9 mouse cellular contexts compared by ENCODE assay signal in the genomic region with DNA sequence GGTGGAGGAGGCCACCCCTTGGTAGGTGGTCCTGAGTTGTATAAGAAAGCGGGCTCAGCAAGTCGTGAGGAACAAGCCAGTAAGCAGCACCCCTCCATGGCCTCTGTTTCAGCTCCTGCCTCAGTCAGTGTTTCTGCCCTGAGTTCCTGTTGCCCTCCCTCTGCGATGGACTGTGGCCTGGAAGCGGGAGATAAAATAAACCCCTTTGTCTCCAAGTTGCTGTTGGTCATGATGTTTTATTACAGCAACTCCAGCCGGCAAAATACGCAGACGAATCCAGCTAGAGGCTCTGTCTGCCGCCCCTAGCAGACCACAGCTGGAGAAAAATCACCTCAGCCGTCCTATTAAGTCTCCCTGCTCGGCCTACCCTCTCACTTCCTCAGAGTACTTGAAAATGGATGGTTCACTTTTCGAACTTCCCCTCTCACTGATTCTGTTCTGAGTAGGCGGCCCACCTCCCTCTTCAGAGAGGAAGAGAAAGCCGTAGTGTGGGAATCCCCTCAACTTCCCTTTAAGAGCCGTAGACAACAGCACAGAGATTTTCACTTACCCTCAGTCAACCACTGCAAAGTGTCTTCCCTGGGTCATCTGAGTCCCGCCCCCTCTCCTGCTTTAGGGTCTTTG. TPM values are rescaled to one million over a fixed set of nuclear protein-coding genes. Genes with fewer than 3 reads are reported as not detected.
DNase-seq lines count a peak whose midpoint lies in the region; ATAC-seq and TF ChIP-seq lines count a peak whose summit lies in the region.
"Had no signal": no experiment of that assay in that cellular context is flagged by ENCODE, and none has a peak within 500 bp of the region (broad histone marks: within the 10 kb centered on the region; RNA-seq: fewer than 3 reads in every experiment).

No protein-coding gene starts in this region.

- 65% methylated on average over 15 of the region's 15 CpGs for WGBS in liver, adult 2 months
- 15% methylated on average over 15 of the region's 15 CpGs for WGBS in spleen, adult 2 months
- WGBS in forebrain, embryonic 12.5 days = 80% methylated on average over 15 of the region's 15 CpGs

- H3K4me1 ChIP-seq in bone marrow macrophage, adult 2 months (ENCODE audit: control insufficient read depth, insufficient read depth, low read length) = peaks cover 17% of the 10 kb centered on the region
- no peaks in the 10 kb centered on the region for H3K4me1 ChIP-seq in liver, adult 2 months (ENCODE audit: control insufficient read depth, insufficient read depth, low read length)
- peaks cover 25% of the 10 kb centered on the region for H3K4me1 ChIP-seq in spleen, adult 2 months (ENCODE audit: control insufficient read depth, insufficient read depth, insufficient read length)
- H3K4me1 ChIP-seq in forebrain, embryonic 12.5 days = no peaks in the 10 kb centered on the region

- intact Hi-C loops in gastrocnemius, postnatal 14 days (cut with DNase I; ENCODE audit: low total_unique reads) = no loop called here

- no peak for TF ChIP-seq POLR2A in bone marrow macrophage, adult 2 months (IDR thresholded peaks at IDR 0.05; ENCODE audit: borderline replicate concordance, low read depth, low read length)
- TF ChIP-seq POLR2A in liver, adult 2 months (IDR thresholded peaks at IDR 0.05; ENCODE audit: extremely low read depth, insufficient read depth, low read length) = no peak
- TF ChIP-seq POLR2A in spleen, adult 2 months (IDR thresholded peaks at IDR 0.05; ENCODE audit: low read depth, low read length) = peak; percentile 21; the same call in 1 of the 2 replicates

- no peaks in the 10 kb centered on the region for H3K27me3 ChIP-seq in liver, adult 2 months (ENCODE audit: control insufficient read depth, insufficient read depth, low read length)
- no peaks in the 10 kb centered on the region for H3K27me3 ChIP-seq in spleen, adult 2 months (ENCODE audit: control insufficient read depth, insufficient read depth, low read length)
- no peaks in the 10 kb centered on the region for H3K27me3 ChIP-seq in forebrain, embryonic 12.5 days

- H3K79me2 ChIP-seq in liver, adult 2 months (ENCODE audit: control insufficient read depth, insufficient read depth, low read length) = no peaks in the 10 kb centered on the region

- H3K9me3 ChIP-seq in forebrain, embryonic 12.5 days = 0 out of 2 replicates have a peak, but pooled peaks cover 3% of the 10 kb centered on the region

- H3K36me3 ChIP-seq in liver, adult 2 months (ENCODE audit: control insufficient read depth, insufficient read depth, low read length) = no peaks in the 10 kb centered on the region
- H3K36me3 ChIP-seq in spleen, adult 2 months (ENCODE audit: control insufficient read depth, insufficient read depth, low read length) = no peaks in the 10 kb centered on the region
- H3K36me3 ChIP-seq in forebrain, embryonic 12.5 days (replicated peaks) = no peaks in the 10 kb centered on the region

- no peak for TF ChIP-seq CTCF in bone marrow macrophage, adult 2 months (IDR thresholded peaks at IDR 0.05; ENCODE audit: low read depth, low read length)
- no peak for TF ChIP-seq CTCF in liver, adult 2 months (IDR thresholded peaks at IDR 0.05; ENCODE audit: low read depth, low read length)
- TF ChIP-seq CTCF in spleen, adult 2 months (IDR thresholded peaks at IDR 0.05; ENCODE audit: extremely low read depth, insufficient read depth, insufficient read length, insufficient replicate concordance) = no peak

- no peak overlapping the region for H3K9ac ChIP-seq in liver, adult 2 months (ENCODE audit: low read depth, low read length)
- H3K9ac ChIP-seq in forebrain, embryonic 12.5 days = no peak overlapping the region

- ATAC-seq in forebrain, embryonic 12.5 days (ENCODE audit: low FRiP score) = no peak

- H3K27ac ChIP-seq in bone marrow macrophage, adult 2 months (ENCODE audit: insufficient read depth, low read depth, low read length) = peak overlapping the region; percentile 83
- H3K27ac ChIP-seq in liver, adult 2 months (replicated peaks; ENCODE audit: insufficient read depth, low read depth, low read length) = peak overlapping the region; percentile 28
- H3K27ac ChIP-seq in spleen, adult 2 months (ENCODE audit: insufficient read depth, low read length) = peak overlapping the region; percentile 93
- H3K27ac ChIP-seq in forebrain, embryonic 12.5 days = no peak overlapping the region

- peak; percentile 62 for DNase-seq in layer of hippocampus, adult 9-11 months
- no peak for DNase-seq in layer of hippocampus, adult 18-20 months (ENCODE audit: low spot score in 2 of 2)
- peak; percentile 56 for DNase-seq in liver, adult 2 months (ENCODE audit: extremely low read depth, low read depth, low spot score)
- peak; percentile 75 to 87 for DNase-seq in spleen, adult 2 months (ENCODE audit: low read depth in 1 of 2, low spot score in 2 of 2)
- no peak for DNase-seq in urinary bladder, postnatal 10 days (ENCODE audit: low spot score)
- no peak for DNase-seq in gastrocnemius, postnatal 14 days

- H3K4me3 ChIP-seq in bone marrow macrophage, adult 2 months (ENCODE audit: insufficient read depth, low read length) = no peak overlapping the region
- no peak overlapping the region for H3K4me3 ChIP-seq in liver, adult 2 months (ENCODE audit: insufficient read depth, low read depth, low read length)
- H3K4me3 ChIP-seq in spleen, adult 2 months (ENCODE audit: extremely low read depth, insufficient read depth, insufficient read length) = no peak overlapping the region
- no peak overlapping the region for H3K4me3 ChIP-seq in forebrain, embryonic 12.5 days (replicated peaks)
- H3K4me3 ChIP-seq: myocyte had no signal

- H3K4me2 ChIP-seq in forebrain, embryonic 12.5 days = no peak overlapping the region

RNA-seq across cellular contexts. Expression of gene Plbd1, which starts 28.2 kb away (rescaled TPM):
- under 1 TPM in 1 of 2 experiments, not detected in 1; 0.30 TPM for total RNA-seq in layer of hippocampus, adult 18-20 months (2021)
- polyA plus RNA-seq in bone marrow macrophage, adult 2 months (2012; ENCODE audit: insufficient read depth, insufficient read length, missing spikeins) = 28.1 and 31.0 TPM in 2 replicates
- total RNA-seq in liver, adult 2 months (2014; rRNA removed) = 30.5 and 53.5 TPM in 2 replicates
- polyA plus RNA-seq in liver, adult 2 months (2012; rRNA removed) = 27.5 and 31.4 TPM in 2 replicates
- polyA plus RNA-seq in spleen, adult 2 months (2012; rRNA removed) = 64.4 and 64.6 TPM in 2 replicates
- total RNA-seq in gastrocnemius, postnatal 14 days (2021) = 10 to 100 TPM; 12.2 to 14.9 TPM
- 0.41 and 1.0 TPM in 2 replicates for polyA plus RNA-seq in forebrain, embryonic 12.5 days (2016; fragmentation: Nextera tagmentation; extraction: Ambion mirVana)

Comparison
In these comparisons a context has a peak if more than half of its experiments do, and no peak if none do; other contexts are left out.
1. DNase-seq: peak in layer of hippocampus, adult 9-11 months (single experiment), liver, adult 2 months (single experiment) and spleen, adult 2 months (2 of 2); none in layer of hippocampus, adult 18-20 months (0 of 2), urinary bladder, postnatal 10 days (single experiment) and gastrocnemius, postnatal 14 days (single experiment).
2. RNA of gene Plbd1, which starts 28.2 kb away (polyA plus RNA-seq): 64.4 to 64.6 TPM in spleen, adult 2 months, 27.5 to 31.4 TPM in liver, adult 2 months and 28.1 to 31.0 TPM in bone marrow macrophage, adult 2 months; 0.41 to 1.0 TPM in forebrain, embryonic 12.5 days; every median in the first group is over 10 times any median in the second.